Mouse (Mus musculus) neural tube, embryonic 12.5 days (tissue): ENCODE data around the gene Gm5773. TPM values are rescaled to one million over a fixed set of nuclear protein-coding genes. Genes with fewer than 3 reads are reported as not detected.
"Not testable (repeated sequence)": the region's sequence is repeated elsewhere in the genome, so short reads cannot be mapped to it uniquely, and the experiment has no call there.

Experiments used
- ATAC-seq: fragments of 200-750 bp; cut with Nextera tagmentation; 2 replicates; pipeline ENCODE4 v1.8.0; 2017; ENCODE audit warnings: low read depth, mild to moderate bottlenecking, moderate TSS enrichment, moderate library complexity; ENCODE audit not compliant: low FRiP score
- H3K27ac ChIP-seq: fragments of 300-500 bp; sonication (generic); 2 replicates; pipeline ENCODE4 v1.5.1; 2016
- H3K27me3 ChIP-seq: fragments of 300-500 bp; sonication (generic); replicated peaks from 2 replicates; pipeline ENCODE4 v1.6.1; 2016; ENCODE audit warnings: mild to moderate bottlenecking
- H3K36me3 ChIP-seq: fragments of 300-500 bp; sonication (generic); 2 replicates; pipeline ENCODE4 v1.6.1; 2016; ENCODE audit warnings: mild to moderate bottlenecking
- H3K4me1 ChIP-seq: fragments of 300-500 bp; sonication (generic); 2 replicates; pipeline ENCODE4 v1.6.1; 2016
- H3K4me2 ChIP-seq: fragments of 300-500 bp; sonication (generic); replicated peaks from 2 replicates; pipeline ENCODE4 v1.6.1; 2016; ENCODE audit warnings: mild to moderate bottlenecking
- H3K4me3 ChIP-seq: fragments of 300-500 bp; sonication (generic); 2 replicates; pipeline ENCODE4 v1.5.1; 2016
- H3K9ac ChIP-seq: fragments of 300-500 bp; sonication (generic); 2 replicates; pipeline ENCODE4 v1.6.1; 2016; ENCODE audit warnings: mild to moderate bottlenecking
- H3K9me3 ChIP-seq: fragments of 300-500 bp; sonication (generic); 2 replicates; pipeline ENCODE4 v1.6.1; 2016; ENCODE audit warnings: mild to moderate bottlenecking
- WGBS: fragments of 180-500 bp; shearing (Covaris S2); methylation state at CpG from one replicate; pipeline ENCODE4 v1.1.7; 2016; 5-methylcytosine and 5-hydroxymethylcytosine counted together
- polyA plus RNA-seq: library from polyadenylated mRNA; unstranded; fragments of >200 nt; fragmentation: Nextera tagmentation; extraction: Ambion mirVana; gene quantifications from 2 replicates; pipeline ENCODE4 v1.2.1, GENCODE M21; 2016

Gm5773 gene
- polyA plus RNA-seq, result not detected in 2 replicates

- not testable (repeated sequence) for H3K4me2 ChIP-seq, H3K4me3 ChIP-seq, H3K9me3 ChIP-seq, H3K27me3 ChIP-seq, H3K9ac ChIP-seq, ATAC-seq, H3K4me1 ChIP-seq, H3K36me3 ChIP-seq, H3K27ac ChIP-seq
- WGBS, result 78% methylated on average over 1 of the region's 1 CpGs
These were observed at the start of gene Gm5773 for GRCm38 (mm10) chr3:93772700-93773099. TSS of gene Gm5773 (plus strand) at chr3:93773000.

GRCm38 (mm10) chr3:93745475-93745874, 27.3 kb upstream of the Gm5773 start:
- WGBS, result 92% methylated on average over 1 of the region's 1 CpGs
- not testable (repeated sequence) for H3K27ac ChIP-seq, H3K4me2 ChIP-seq, H3K9ac ChIP-seq, H3K27me3 ChIP-seq, H3K4me1 ChIP-seq, H3K36me3 ChIP-seq, H3K4me3 ChIP-seq, ATAC-seq, H3K9me3 ChIP-seq

DNA sequence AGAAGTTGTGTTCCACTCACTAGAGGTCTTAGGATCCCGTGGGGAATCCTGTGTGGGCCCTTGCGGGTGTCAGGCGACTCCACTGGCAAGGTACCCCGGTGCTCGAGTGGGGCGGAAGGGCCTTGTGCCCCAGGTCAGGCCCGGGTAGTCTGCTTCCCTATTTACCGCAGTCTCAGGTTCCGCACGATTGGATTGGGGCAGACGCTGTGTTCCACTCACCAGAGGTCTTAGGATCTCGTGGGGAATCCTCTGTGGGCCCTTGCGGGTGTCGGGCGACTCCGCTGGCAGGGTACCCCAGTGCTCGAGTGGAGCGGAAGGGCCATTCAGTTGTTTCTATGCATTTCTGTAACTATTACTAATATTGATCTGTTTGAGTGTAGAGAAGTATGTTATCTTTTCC, 18.8 kb upstream of the Gm5773 start:
- not testable (repeated sequence) for ATAC-seq, H3K9me3 ChIP-seq, H3K4me2 ChIP-seq, H3K36me3 ChIP-seq, H3K27ac ChIP-seq, H3K4me1 ChIP-seq, H3K27me3 ChIP-seq, H3K4me3 ChIP-seq, H3K9ac ChIP-seq
- WGBS, result 94% methylated on average over 18 of the region's 18 CpGs

- H3K36me3 ChIP-seq, H3K4me3 ChIP-seq, ATAC-seq, H3K4me1 ChIP-seq, H3K9ac ChIP-seq, H3K27ac ChIP-seq, H3K4me2 ChIP-seq, H3K27me3 ChIP-seq, H3K9me3 ChIP-seq: not testable (repeated sequence)
These were observed 23.3 kb downstream of the Gm5773 start, which contains the start of gene Tdpoz4 for GRCm38 (mm10) chr3:93796098-93796497. TSS of gene Tdpoz4 (plus strand) at chr3:93796398.

DNA sequence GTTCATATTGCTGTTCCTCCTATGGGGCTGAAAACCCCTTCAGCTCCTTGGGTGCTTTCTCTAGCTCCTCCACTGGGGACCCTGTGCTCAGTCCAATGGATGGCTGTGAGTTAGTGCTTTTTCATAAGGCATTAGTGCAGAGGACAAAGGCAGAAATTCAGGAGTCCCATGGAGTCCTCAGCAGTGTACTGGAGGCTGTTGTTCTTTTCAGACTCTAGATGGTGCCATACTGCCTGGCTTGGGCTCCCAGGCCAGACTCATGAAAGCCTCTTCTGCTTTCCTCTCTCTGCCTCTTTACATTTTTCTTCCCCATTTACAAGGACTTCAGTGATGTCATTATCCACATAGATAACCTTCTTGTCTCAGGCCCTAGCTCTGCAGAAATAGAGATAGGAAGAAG, 40.5 kb downstream of the Gm5773 start:
- ATAC-seq, H3K9me3 ChIP-seq, H3K36me3 ChIP-seq, H3K27ac ChIP-seq, H3K4me1 ChIP-seq, H3K9ac ChIP-seq, H3K27me3 ChIP-seq, H3K4me3 ChIP-seq, H3K4me2 ChIP-seq: not testable (repeated sequence)

Other genes starting within 250 kb of the Gm5773 start
- 248 and 305 TPM in 2 replicates for gene S100a10, start 217.9 kb upstream of the Gm5773 start, polyA plus RNA-seq
- not detected in 2 replicates for gene Tdpoz2, start 120.3 kb upstream of the Gm5773 start, polyA plus RNA-seq
- not detected in 2 replicates for gene Tdpoz1, start 96.7 kb upstream of the Gm5773 start, polyA plus RNA-seq
- not detected in 2 replicates for gene Gm37596, start 79.9 kb upstream of the Gm5773 start, polyA plus RNA-seq
- not detected in 2 replicates for gene Tdpoz4, start 23.4 kb downstream of the Gm5773 start, polyA plus RNA-seq
- not detected in 2 replicates for gene Tdpoz3, start 53.0 kb downstream of the Gm5773 start, polyA plus RNA-seq
- not detected in 2 replicates for gene Gm9117, start 170.5 kb downstream of the Gm5773 start, polyA plus RNA-seq
- gene Tdpoz5, start 188.3 kb downstream of the Gm5773 start, polyA plus RNA-seq, result not detected in 2 replicates